Mouse (Mus musculus) myocyte (in vitro differentiated cells): Measurements from ENCODE around the gene Cntfr.

Source experiments
- POLR2A ChIP-seq: IDR thresholded peaks from one replicate; pipeline ENCODE4 v1.6.1; 2011; ENCODE audit warnings: low read depth, mild to moderate bottlenecking, control low read depth, moderate library complexity; ENCODE audit not compliant: insufficient read length
- POLR2AphosphoS2 ChIP-seq: IDR thresholded peaks from one replicate; pipeline ENCODE4 v1.6.1; 2011; ENCODE audit warnings: low read depth, control low read depth; ENCODE audit not compliant: insufficient read length
- TCF12 ChIP-seq: IDR thresholded peaks from one replicate; pipeline ENCODE4 v1.6.1; 2011; ENCODE audit warnings: mild to moderate bottlenecking, control low read depth; ENCODE audit not compliant: poor library complexity, insufficient read depth, severe bottlenecking
- USF1 ChIP-seq: IDR thresholded peaks from one replicate; pipeline ENCODE4 v1.6.1; 2011; ENCODE audit warnings: low read depth, mild to moderate bottlenecking, control low read depth, moderate library complexity

DNA sequence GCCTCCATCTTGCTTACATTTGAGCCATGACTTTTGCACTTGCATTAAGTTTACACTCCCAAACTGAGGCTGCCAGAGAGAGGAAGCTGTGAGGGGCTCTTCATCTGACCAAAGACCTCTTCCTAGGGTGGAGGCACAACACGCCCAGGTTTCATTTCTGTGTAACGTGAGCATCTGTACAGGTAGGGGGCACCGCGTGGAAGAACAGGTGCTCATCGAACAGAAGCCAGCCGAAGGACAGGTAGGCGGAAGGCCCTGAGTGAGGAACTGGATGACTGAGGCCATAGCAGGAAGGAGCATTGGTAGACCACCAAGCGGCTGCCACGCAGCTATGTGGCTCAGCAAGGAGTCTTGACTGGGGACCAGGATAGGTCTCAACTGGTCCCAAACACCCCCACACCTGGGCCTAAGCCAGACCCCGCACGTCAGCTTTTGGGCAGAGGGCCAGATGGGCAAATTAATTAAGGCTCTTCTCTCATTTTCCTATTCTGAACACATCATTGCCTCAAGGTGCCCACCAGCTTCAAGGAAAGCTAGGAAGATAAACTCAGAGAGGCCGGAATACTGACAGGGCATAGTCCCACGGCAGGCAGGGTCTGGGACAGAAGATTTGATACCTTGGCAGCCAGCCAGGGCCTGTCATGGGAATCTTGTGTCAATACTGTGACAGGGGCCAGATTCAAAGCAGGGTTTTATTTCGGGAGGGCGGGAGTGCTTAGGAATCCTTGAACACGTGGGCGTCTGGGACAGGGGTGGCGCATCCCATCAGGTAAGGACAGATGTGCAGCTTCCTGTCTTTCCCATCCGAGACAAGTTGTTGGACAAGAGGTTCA, 9.2 kb upstream of the Cntfr start:
- TF ChIP-seq POLR2A, result no peak
- TF ChIP-seq POLR2AphosphoS2, result no peak
- no peak for TF ChIP-seq USF1
- no peak for TF ChIP-seq TCF12
